Mouse (Mus musculus): Measurements from ENCODE around the gene Tcp11x2. TPM values are rescaled to one million over a fixed set of nuclear protein-coding genes. Genes with fewer than 3 reads are reported as not detected.

Tcp11x2 gene
- not detected in 2 replicates for polyA plus RNA-seq (2011; ENCODE audit: insufficient read length, low read depth, missing spikeins)

DNA sequence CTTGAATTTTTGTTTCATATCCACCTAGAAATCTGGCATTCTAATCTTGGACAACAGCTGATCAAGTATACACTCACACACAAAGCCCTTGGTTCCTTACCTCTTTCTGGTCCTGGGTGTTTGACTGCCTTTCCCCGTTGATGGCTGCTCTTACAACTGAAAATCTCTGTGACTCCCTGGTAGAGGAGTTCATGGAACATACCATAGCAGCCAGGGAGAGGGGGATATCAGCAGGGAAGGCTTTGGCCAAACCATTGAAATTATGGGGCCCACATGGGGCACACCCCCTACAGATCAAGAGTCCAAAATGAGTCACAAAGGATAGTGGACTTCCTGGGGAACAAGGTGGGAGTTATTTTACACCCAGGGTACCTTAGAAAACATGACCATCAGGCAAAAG, at the start of gene Tcp11x2:
Tcp11x2 (minus strand) TSS at position 158 of the 400 bp plus-strand sequence.
- H3K27ac ChIP-seq (ENCODE audit: insufficient read depth, low read length): no peak within 1 kb of the TSS
- TF ChIP-seq CTCF (IDR thresholded peaks at IDR 0.05; ENCODE audit: borderline replicate concordance, insufficient read depth, low read length) (no peak), POLR2A (IDR thresholded peaks at IDR 0.05; ENCODE audit: low read depth, low read length) (no peak)
- H3K4me3 ChIP-seq (ENCODE audit: insufficient read depth, low read length): no peak within 1 kb of the TSS

DNA sequence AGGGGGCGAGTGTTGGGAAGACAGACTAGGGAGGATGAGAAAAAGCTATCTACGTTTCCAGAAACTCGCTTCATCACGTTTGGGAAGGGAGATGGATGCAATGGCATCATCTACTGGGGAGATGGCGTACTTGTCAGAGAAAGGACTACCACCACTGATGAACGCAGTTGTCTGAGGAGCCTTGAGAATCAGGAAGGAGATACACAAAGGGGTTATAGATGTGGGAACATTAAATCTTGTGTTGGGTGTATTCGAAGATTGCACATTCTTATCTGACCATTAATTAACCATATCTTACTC, 49.4 kb upstream of the Tcp11x2 start:
- H3K27ac ChIP-seq (ENCODE audit: insufficient read depth, low read length): no peak overlapping the region
- peak overlapping the region; percentile 85 for H3K4me3 ChIP-seq (ENCODE audit: insufficient read depth, low read length)
- TF ChIP-seq CTCF (IDR thresholded peaks at IDR 0.05; ENCODE audit: borderline replicate concordance, insufficient read depth, low read length): no peak
- TF ChIP-seq POLR2A (IDR thresholded peaks at IDR 0.05; ENCODE audit: low read depth, low read length): no peak
- no peaks in the 10 kb centered on the region for H3K4me1 ChIP-seq (ENCODE audit: control insufficient read depth, insufficient read depth, low read length)

More for the DNA sequence above, at the start of gene Tcp11x2:
- no peaks in the 10 kb centered on the region for H3K4me1 ChIP-seq (ENCODE audit: control insufficient read depth, insufficient read depth, low read length)

DNA sequence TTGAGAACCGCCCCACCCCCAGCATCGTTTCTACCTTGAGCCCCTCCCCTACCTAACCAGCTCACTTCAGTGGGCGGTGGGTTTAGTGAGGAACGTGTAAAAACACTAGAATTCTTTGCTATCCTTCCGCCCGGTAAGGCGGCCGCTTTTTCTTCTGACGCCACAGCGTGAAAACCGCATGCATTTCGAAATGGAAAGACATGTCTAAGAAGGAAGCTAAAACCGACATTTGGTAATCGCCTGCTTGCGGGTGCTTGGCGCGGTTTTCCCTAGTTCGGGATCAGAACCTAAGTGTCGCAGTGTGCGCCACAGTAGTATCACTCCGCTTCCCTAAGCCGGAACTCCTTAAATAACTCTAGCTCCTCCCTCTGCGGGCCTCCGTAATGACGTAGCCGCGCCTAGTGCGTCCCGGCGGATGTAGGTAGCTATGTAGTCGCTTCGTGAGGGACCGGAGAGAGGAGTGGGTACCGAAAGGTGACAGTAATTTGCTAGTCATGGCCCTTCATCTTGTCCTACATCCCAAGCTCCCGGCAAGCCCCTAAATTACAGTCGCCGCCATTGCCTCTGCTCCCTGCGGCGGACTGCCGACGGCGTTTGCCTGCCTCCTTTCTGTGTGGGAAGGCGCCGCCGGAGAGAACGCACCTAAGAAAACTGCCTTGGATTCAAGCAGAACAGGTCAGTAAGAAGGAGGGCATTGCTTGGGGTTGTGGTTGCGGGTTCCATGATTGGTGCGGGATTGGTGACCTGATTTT, 48.9 kb upstream of the Tcp11x2 start, which contains the start of the genes Armcx5 and Gprasp1:
Armcx5 (plus strand) TSS at position 430 of the 752 bp plus-strand sequence.
Gprasp1 (plus strand) TSS at position 430 of the 752 bp plus-strand sequence.
- H3K27ac ChIP-seq (ENCODE audit: insufficient read depth, low read length): no peak within 1 kb of the TSS
- TF ChIP-seq POLR2A (IDR thresholded peaks at IDR 0.05; ENCODE audit: low read depth, low read length) (peak; percentile 77), CTCF (IDR thresholded peaks at IDR 0.05; ENCODE audit: borderline replicate concordance, insufficient read depth, low read length) (no peak)
- peak within 1 kb of the TSS; percentile 85 for H3K4me3 ChIP-seq (ENCODE audit: insufficient read depth, low read length)
- no peaks in the 10 kb centered on the region for H3K4me1 ChIP-seq (ENCODE audit: control insufficient read depth, insufficient read depth, low read length)

DNA sequence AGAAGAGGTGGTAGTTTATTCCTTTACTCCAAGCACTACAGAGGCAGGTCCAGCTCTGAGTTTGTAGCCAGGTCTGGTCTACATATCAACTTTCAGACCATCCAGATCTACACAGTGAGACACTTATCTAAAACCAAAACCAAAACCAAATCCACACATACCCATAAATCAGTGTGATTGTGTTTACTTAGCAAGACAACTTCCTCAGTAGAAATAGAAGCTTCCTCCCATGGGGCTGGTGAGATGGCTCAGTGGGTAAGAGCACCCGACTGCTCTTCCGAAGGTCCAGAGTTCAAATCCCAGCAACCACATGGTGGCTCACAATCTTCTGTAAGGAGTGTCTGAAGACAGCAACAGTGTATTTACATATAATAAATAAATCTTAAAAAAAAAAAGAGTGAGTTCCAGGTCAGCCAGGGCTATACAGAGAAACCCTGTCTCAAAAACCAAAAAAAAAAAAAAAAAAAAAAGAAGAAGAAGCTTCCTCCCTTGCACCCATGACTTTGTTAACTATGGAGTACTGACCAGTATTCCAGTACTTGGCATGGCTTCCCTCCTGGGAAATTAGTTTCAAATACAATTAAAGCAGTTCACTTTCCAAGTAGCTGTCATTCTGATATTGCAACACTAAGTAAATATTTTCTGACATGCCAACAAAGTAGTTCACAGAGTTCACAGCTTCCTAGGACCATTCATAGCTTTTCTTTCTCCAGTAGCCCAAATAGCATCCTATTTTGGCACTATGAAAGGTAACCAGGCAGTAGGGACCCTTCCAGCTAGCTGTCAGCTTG, 45.3 kb upstream of the Tcp11x2 start:
- H3K4me3 ChIP-seq (ENCODE audit: insufficient read depth, low read length): no peak overlapping the region
- no peak overlapping the region for H3K27ac ChIP-seq (ENCODE audit: insufficient read depth, low read length)
- TF ChIP-seq POLR2A (IDR thresholded peaks at IDR 0.05; ENCODE audit: low read depth, low read length): no peak
- no peak for TF ChIP-seq CTCF (IDR thresholded peaks at IDR 0.05; ENCODE audit: borderline replicate concordance, insufficient read depth, low read length)
- no peaks in the 10 kb centered on the region for H3K4me1 ChIP-seq (ENCODE audit: control insufficient read depth, insufficient read depth, low read length)

DNA sequence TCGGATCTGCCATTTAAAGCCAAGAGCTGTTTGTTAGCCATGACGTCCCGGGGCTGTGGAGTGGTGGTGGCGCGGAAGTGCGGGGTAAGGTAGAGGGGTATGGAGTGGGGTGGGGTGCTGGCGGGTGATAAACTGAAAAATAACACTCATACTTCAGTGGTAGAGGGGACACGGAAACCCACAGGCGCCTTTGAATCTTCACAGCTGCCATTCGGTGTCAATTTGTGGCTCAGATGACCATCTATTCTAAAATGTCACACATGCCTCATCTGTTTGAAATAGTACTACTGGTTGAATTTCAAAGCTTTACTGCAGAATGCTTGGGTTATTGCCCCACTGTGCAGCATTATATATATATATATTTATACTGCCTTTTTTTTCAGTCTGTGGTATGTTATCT, 31.6 kb upstream of the Tcp11x2 start, which contains the start of gene Tmsb15a:
Tmsb15a (minus strand) TSS at position 101 of the 400 bp plus-strand sequence.
- Histone ChIP-seq H3K27ac (ENCODE audit: insufficient read depth, low read length) (no peak within 1 kb of the TSS), H3K4me3 (ENCODE audit: insufficient read depth, low read length) (no peak within 1 kb of the TSS), H3K4me1 (ENCODE audit: control insufficient read depth, insufficient read depth, low read length) (no peaks in the 10 kb centered on the region)
- TF ChIP-seq CTCF (IDR thresholded peaks at IDR 0.05; ENCODE audit: borderline replicate concordance, insufficient read depth, low read length): no peak
- TF ChIP-seq POLR2A (IDR thresholded peaks at IDR 0.05; ENCODE audit: low read depth, low read length): no peak

DNA sequence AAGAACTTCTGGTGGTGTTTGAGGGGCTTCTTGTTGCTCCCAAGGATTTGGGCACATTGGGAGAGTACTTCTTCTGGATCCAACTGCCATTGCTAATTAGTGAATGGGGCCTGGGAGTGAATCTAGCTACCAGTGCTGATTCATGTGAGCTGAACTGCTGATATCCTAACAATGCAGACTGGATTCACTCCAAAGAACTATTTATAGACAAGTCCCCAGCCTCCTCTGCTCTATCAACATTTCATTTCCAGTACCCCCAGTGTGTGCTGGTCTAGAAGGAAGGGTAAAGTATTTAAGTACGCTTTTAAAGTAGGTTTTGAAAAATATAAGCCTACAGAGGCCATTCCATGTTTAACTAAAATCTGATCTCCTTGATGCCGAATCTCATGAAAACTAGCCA, 19.3 kb upstream of the Tcp11x2 start:
- Histone ChIP-seq H3K4me1 (ENCODE audit: control insufficient read depth, insufficient read depth, low read length) (no peaks in the 10 kb centered on the region), H3K4me3 (ENCODE audit: insufficient read depth, low read length) (no peak overlapping the region), H3K27ac (ENCODE audit: insufficient read depth, low read length) (no peak overlapping the region)
- TF ChIP-seq CTCF (IDR thresholded peaks at IDR 0.05; ENCODE audit: borderline replicate concordance, insufficient read depth, low read length): no peak
- no peak for TF ChIP-seq POLR2A (IDR thresholded peaks at IDR 0.05; ENCODE audit: low read depth, low read length)

DNA sequence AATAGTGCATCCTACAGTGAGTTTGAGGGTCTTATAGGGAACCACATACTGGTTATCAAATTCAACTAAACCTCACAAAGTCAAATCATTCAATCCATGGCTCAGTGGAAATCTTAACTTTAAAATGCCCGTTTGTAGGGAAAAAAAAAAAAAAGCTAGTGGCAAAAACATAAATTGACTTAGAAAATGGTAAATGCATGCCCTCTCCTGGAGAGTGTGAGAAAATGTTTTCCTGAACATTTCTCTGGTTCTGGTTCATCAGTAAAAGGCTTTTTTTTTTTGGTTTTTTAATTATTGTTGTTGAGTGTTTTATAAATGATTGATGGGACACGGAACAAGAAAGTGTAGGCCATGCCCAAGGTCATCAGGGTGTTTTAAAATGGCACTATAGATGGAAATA, 10.8 kb upstream of the Tcp11x2 start:
- TF ChIP-seq POLR2A (IDR thresholded peaks at IDR 0.05; ENCODE audit: low read depth, low read length) (no peak), CTCF (IDR thresholded peaks at IDR 0.05; ENCODE audit: borderline replicate concordance, insufficient read depth, low read length) (no peak)
- no peaks in the 10 kb centered on the region for H3K4me1 ChIP-seq (ENCODE audit: control insufficient read depth, insufficient read depth, low read length)
- no peak overlapping the region for H3K27ac ChIP-seq (ENCODE audit: insufficient read depth, low read length)
- H3K4me3 ChIP-seq (ENCODE audit: insufficient read depth, low read length): no peak overlapping the region

DNA sequence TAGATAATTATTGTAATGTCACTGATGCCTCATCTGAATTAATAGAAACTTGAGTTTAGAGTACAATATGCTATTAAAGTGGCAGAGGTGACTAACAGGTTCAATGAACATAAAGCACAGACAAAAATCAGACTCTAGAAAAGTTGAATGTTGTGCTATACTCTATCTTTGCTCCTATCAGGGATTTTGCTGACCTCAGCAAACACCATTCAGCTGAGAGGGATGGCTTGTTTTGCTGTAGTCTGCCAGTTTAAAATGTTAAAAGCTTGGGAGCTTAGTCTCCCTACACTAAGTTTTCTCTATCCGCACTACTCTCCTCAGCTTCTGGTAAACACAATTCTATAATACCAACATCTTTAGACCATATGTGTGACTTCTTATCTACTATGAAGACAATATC, 9.5 kb upstream of the Tcp11x2 start:
- H3K27ac ChIP-seq (ENCODE audit: insufficient read depth, low read length): no peak overlapping the region
- TF ChIP-seq POLR2A (IDR thresholded peaks at IDR 0.05; ENCODE audit: low read depth, low read length): no peak
- TF ChIP-seq CTCF (IDR thresholded peaks at IDR 0.05; ENCODE audit: borderline replicate concordance, insufficient read depth, low read length): no peak
- H3K4me3 ChIP-seq (ENCODE audit: insufficient read depth, low read length): no peak overlapping the region
- H3K4me1 ChIP-seq (ENCODE audit: control insufficient read depth, insufficient read depth, low read length): no peaks in the 10 kb centered on the region

DNA sequence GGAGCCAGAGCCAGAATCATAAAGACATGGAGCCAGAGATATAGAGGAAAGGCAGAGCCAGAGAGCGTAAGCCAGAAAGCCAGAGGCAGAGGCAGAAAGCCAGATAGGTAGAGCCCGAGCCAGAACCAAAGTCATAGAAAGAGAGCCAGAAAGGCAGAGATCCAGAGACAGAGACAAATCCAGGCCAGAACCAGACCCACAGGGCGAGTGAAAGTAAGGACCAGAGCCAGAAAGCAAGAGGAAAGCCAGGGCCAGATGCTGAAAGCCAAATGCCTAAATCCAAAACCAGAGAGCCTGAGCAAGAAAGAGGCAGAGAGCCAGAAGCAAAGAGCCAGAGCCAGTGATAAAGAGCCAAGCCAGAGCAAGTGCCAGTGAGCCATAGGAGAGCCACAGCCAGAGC, 5.8 kb downstream of the Tcp11x2 start:
- H3K27ac ChIP-seq (ENCODE audit: insufficient read depth, low read length): no peak overlapping the region
- H3K4me3 ChIP-seq (ENCODE audit: insufficient read depth, low read length): no peak overlapping the region
- TF ChIP-seq CTCF (IDR thresholded peaks at IDR 0.05; ENCODE audit: borderline replicate concordance, insufficient read depth, low read length) (no peak), POLR2A (IDR thresholded peaks at IDR 0.05; ENCODE audit: low read depth, low read length) (no peak)
- H3K4me1 ChIP-seq (ENCODE audit: control insufficient read depth, insufficient read depth, low read length): no peaks in the 10 kb centered on the region

DNA sequence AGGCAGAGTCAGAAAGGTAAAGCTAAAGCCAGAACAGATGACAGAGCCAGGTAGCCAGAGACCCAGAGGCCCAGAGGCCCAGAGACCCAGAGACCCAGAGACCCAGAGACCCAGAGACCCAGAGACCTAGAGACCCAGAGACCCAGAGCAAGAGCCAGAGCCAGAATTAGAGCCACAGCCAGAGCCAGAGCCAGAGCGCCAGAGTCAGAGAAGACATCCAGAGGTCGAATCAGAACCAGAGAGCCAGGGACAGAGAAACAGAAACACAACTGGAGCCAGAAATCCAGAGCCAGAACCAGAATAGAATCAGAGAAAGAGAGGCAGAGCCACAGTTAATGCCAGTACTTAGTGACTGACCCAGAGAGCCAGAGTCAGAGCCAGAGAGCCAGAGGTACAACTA, 11.7 kb downstream of the Tcp11x2 start:
- no peak overlapping the region for H3K27ac ChIP-seq (ENCODE audit: insufficient read depth, low read length)
- H3K4me3 ChIP-seq (ENCODE audit: insufficient read depth, low read length): no peak overlapping the region
- TF ChIP-seq CTCF (IDR thresholded peaks at IDR 0.05; ENCODE audit: borderline replicate concordance, insufficient read depth, low read length): no peak
- no peak for TF ChIP-seq POLR2A (IDR thresholded peaks at IDR 0.05; ENCODE audit: low read depth, low read length)
- no peaks in the 10 kb centered on the region for H3K4me1 ChIP-seq (ENCODE audit: control insufficient read depth, insufficient read depth, low read length)

Measured in embryonic fibroblast, embryonic 13.5 days (primary cell).